Mouse (Mus musculus) activated CD4-positive, CD25-positive, alpha-beta regulatory T cell, adult 4 months (primary cell): ENCODE data around the gene Ttc41. TPM values are rescaled to one million over a fixed set of nuclear protein-coding genes. Genes with fewer than 3 reads are reported as not detected.
"Not testable (repeated sequence)": the region's sequence is repeated elsewhere in the genome, so short reads cannot be mapped to it uniquely, and the experiment has no call there.

ENCODE experiments used
- ATAC-seq: one replicate; pipeline ENCODE4 v1.8.0; 2017
- polyA plus RNA-seq, 2 experiments: library from polyadenylated mRNA; unstranded; fragments of 100-300 nt; shearing (Covaris generic); gene quantifications; one replicate each; pipeline ENCODE4 v1.2.1; 2017

The Ttc41 gene
- polyA plus RNA-seq: under 1 TPM; 0.56 to 0.93 TPM

- peak; percentile 81 for ATAC-seq
These were observed at the start of gene Ttc41, which contains the start of gene Hsp90b1 for GRCm38 (mm10) chr10:86705318-86705921. TSS of gene Ttc41 (plus strand) at chr10:86705811. TSS of gene Hsp90b1 (minus strand) at chr10:86705509.

GRCm38 (mm10) chr10:86670550-86670949 lies 35.1 kb upstream of the Ttc41 start:
- not testable (repeated sequence) for ATAC-seq

GRCm38 (mm10) chr10:86684797-86685178 lies 20.8 kb upstream of the Ttc41 start:
- ATAC-seq: not testable (repeated sequence)

- ATAC-seq: peak; percentile 93
These were observed 20.2 kb upstream of the Ttc41 start for GRCm38 (mm10) chr10:86685179-86686016.

- not testable (repeated sequence) for ATAC-seq
These were observed 19.6 kb upstream of the Ttc41 start for GRCm38 (mm10) chr10:86686017-86686360.

GRCm38 (mm10) chr10:86700251-86700650 lies 5.4 kb upstream of the Ttc41 start:
- ATAC-seq: no peak

- ATAC-seq: no peak
These were observed 4.6 kb upstream of the Ttc41 start for GRCm38 (mm10) chr10:86700973-86701372.

- no peak for ATAC-seq
These were observed 3.2 kb upstream of the Ttc41 start for GRCm38 (mm10) chr10:86702312-86702920.

GRCm38 (mm10) chr10:86703375-86703774 lies 2.2 kb upstream of the Ttc41 start:
- no peak for ATAC-seq

- ATAC-seq: no peak
These were observed 1.5 kb upstream of the Ttc41 start for GRCm38 (mm10) chr10:86704141-86704540.

GRCm38 (mm10) chr10:86704589-86705191 lies 921 bp upstream of the Ttc41 start:
- no peak for ATAC-seq

- ATAC-seq: peak; percentile 64
These were observed 526 bp downstream of the Ttc41 start for GRCm38 (mm10) chr10:86705922-86706752.

- ATAC-seq: no peak
These were observed 1.5 kb downstream of the Ttc41 start for GRCm38 (mm10) chr10:86707134-86707533.

GRCm38 (mm10) chr10:86712156-86712555 lies 6.5 kb downstream of the Ttc41 start:
- no peak for ATAC-seq

- ATAC-seq: peak; percentile 93
These were observed 22.0 kb downstream of the Ttc41 start for GRCm38 (mm10) chr10:86727548-86727980.

- ATAC-seq: no peak
These were observed 22.6 kb downstream of the Ttc41 start for GRCm38 (mm10) chr10:86728176-86728575.

- peak; percentile 17 for ATAC-seq
These were observed 25.4 kb downstream of the Ttc41 start for GRCm38 (mm10) chr10:86730823-86731499.

GRCm38 (mm10) chr10:86731500-86731863 lies 25.9 kb downstream of the Ttc41 start:
- no peak for ATAC-seq

GRCm38 (mm10) chr10:86735036-86735435 lies 29.4 kb downstream of the Ttc41 start:
- no peak for ATAC-seq

GRCm38 (mm10) chr10:86742918-86743317 lies 37.3 kb downstream of the Ttc41 start:
- ATAC-seq: no peak

- ATAC-seq: no peak
These were observed 38.7 kb downstream of the Ttc41 start for GRCm38 (mm10) chr10:86744306-86744705.
